Mouse (Mus musculus) cerebellum, postnatal 25 days (tissue): ENCODE results near the gene Ube3c.
"Not testable (repeated sequence)": the region's sequence is repeated elsewhere in the genome, so short reads cannot be mapped to it uniquely, and the experiment has no call there.

Experiments
- DNase-seq, 2 experiments: peaks; one replicate each; pipeline ENCODE4 v3.0.0; 2021; ENCODE audit warnings: mixed read lengths in 2 of 2

The Ube3c gene

DNA sequence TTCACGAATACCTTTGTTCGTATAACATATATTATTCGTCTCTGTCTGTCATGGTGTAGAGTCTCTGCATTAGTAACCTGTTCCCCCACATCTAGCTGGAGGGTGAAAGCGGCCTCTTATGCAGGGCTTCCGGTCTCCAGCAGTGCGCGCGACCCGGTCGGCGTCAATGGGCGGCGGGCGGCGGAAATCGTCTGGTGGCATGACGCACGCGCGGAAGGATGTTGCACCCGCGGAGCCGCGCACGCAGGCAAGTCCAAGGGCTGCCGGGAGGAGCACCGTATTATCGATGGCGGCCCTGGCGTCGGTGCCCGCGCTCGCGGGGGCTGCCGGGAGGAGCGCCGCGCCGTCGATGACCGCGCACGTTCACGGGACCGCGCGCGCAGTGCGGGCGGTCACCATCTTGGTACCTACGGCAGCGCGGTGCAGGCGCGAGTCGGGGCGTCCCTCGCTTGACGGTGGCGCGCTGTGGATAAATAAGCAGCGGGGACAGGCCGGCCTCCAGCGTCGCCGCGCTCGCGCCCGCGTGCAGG is at the start of gene Ube3c:
TSS of gene Ube3c (plus strand) at position 395 of the 530 bp plus-strand sequence.
- peak; percentile 99 for DNase-seq

DNA sequence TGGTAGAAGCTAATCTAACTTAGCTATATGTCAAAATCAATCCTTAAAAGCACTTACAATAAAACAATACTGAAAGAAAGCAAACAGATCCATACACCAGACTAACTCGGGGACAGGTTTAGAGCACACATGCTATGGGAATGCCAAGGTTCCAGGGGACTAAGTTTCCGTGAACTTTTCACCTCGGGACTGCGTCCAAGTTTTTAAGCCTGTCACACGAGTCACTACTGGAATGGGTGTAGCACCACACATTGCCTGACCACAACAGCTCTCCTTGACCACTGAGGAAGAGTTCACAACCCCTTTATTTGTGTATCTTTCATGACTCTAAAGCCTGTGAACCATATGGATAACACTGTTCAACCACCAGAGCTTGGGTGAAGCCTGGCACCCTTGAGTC is 8.9 kb upstream of the Ube3c start:
- DNase-seq: no peak

DNA sequence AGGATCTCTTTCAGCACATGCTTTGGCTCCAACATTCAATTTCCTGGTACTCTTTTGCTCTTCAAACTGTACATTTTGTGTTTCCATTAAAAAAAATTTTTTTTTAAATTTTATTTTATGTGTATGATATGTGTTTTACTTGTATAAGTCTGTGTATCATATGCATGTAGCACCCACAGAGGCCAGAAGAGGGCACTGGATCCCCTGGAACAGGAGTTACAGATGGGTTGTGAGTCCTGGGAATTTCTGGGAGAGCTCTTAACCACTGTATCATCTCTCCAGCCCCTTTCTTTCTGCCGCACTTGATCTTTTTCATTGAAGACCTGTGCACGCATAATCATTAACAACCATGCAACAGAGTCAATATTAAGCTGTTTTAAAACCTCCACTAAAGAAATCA is 8.4 kb upstream of the Ube3c start:
- no peak for DNase-seq

DNA sequence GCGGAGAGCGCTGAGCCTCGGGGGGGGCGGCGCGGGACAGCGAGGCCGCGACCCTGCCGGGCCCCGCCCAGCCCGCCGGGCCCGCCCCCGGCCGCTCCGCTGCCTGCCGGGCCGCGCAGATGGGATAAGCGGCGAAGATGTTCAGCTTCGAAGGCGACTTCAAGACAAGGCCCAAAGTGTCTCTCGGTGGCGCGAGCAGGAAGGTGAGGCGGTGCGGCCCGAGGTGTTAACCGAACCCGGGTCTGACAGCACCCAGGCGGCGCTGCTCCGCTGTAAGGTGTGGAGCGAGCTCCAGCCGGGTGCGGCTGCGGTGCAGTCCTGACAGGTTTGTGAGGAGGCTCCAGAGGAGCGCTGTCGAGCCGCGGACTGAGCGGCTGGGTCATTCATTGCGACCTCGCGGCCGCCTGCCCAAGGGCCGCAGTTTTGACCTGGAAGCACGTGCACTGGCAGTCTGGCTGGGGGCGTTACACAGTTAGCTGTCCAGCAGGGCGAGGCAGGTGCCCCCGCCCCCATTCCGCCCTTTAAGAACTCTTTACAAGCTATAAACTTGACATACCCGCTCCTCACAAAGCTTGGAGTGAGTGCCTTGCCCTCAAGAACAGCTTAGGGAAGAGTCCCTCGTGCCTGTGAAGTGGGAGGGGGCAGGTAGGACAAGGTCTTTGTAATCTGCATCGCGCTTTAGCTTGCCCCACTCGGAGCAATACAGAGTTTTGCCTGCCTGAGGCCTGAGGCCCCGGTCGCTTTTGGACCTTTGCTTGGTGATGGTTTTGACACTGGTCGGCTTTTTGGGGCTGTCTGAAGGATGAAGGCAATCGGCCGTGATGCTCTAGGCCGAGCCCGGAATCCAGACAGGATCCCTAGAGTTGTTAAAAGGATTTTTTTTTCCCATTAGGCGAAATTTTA is 587 bp downstream of the Ube3c start:
- no peak for DNase-seq

DNA sequence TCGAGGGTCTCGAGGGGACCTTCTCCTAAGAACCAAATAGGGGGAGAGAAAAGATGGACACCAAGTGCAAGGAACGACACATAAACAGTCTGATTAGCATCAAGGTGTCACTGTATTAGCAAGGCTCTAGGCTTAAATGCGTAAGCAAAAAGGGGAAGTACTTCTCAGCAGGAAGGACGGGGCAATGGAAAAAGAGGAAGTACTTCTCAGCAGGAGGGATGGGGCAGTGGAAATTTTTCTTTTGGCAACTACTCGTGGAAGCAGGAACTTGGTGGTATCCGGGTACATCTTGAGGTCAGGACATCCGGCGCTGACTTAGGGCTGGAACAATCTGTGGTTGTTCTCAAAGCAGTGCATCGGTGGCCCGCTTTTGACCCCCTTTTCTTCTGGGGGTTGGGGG is 5.2 kb downstream of the Ube3c start:
- DNase-seq: not testable (repeated sequence)

DNA sequence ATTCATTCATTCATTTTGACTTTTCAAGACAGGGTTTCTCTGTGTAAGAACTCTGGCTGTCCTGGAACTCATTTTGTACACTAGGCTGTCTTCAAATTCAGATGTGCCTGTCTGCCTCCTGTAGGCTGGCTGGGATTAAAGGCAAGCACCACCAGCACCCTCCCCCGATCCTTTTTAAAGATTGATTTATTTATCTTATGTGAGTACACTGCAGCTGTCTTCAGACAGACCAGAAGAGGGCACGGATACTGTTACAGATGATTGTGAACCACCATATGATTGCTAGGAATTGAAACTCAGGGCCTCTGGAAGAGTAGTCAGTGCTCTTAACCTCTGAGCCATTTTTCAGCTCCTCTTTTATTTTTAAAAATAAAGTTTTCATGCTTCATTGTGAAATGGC is 6.0 kb downstream of the Ube3c start:
- DNase-seq: no peak

DNA sequence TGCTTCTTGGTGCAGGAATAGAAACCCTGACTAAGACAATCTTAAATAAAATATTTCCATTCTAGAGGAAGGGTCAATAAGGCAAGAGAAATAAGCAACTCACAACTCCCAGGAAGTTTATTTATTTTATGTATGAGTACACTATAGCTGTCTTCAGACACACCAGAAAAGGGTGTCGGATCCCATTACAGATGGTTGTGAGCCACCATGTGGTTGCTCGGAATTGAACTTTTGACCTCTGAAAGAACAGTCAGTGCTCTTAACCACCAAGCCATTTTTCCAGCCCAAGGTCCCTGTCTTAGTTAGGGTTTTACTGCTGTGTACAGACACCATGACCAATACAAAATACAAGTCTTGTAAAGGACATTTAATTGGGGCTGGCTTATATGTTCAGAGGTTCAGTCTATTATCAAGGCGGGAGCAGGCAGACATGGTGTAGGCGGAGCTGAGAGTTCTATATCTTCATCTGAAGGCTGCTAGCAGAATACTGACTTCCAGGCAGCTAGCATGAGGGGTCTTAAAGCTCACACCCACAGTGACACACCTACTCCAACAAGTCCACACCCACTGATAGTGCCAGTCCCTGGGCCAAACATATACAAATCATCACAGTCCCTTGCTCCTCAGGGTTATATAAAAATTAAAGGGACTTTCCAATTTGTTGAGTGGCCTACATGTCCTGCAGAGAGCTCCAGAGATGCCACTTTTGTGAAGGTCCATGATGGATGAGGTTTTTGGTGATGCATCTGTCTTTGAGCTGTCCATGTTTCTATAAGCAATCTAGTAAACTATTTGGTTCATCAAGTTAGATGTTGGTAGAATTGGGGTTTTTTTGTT is 9.0 kb downstream of the Ube3c start:
- no peak for DNase-seq

DNA sequence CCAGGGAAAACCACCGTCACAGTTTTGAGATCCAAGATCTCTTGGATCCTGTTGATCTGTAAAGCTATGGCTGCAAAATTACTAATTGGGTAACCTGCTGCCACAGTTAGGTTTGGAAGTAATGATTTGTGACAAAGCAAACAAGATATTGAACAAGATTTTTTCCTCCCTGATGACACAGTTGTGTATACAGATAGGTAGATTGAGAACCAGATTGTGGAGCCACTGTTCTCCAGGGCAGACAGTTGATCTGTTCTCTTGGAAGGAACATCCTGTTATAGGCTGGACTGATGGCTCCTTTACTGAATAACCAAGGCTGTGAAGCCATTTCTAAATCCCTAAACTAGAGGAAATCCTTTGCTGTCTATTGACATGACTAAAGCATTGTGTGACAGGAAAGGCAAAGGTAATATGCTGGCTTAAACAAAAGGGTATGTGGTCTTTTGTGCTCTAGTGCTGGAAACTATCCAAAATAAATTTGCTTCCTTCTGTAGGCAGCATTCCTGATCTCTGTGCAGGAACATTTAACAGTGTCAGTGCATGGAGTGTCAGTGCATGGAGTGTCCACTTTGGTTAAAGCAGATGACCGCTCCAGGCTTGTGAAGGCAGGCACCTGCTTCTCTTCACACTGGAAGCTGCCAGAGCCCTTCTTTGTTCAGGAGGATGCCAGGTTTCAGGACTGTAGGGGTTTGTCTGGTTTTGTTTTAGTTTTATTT is 15.0 kb downstream of the Ube3c start:
- peak; percentile 16 to 27 for DNase-seq

DNA sequence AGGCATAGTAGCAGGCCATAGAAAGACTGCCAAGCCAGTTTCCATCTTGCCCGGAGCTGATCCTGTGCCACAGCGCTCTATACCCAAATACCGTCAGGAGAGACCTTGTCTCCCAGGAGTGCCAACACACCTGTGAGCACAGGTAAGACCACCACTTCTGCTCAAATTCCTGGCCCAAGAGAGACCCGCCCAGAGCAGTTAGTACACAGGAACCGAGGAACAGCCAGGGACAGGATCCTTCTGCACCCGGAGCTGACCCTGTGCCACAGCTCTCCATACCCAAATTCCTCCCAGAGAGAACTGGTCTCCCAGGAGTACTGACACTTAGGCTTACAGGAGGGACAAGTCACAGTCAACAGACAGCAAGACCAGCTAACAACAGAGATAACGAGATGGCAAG is 23.1 kb downstream of the Ube3c start:
- DNase-seq: not testable (repeated sequence)

DNA sequence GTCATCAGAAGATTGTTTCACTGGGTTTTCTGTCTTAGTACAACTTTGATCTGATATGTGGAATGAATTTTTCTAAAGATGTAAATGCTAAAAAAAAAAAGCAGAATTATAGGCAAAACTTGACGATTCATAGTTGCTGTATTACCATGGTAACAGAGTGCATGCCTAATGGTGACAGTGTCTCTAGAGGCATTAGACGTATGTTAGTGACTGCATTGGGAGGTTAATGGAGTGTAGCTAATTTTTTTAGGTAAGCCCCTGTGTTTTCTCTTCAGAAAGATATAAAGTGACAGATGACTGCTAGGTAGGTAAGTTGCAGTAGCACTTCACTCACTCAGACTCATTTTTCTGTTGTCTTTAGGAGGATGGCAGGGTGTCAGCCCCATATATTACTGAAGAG is 37.5 kb downstream of the Ube3c start:
- DNase-seq: no peak

DNA sequence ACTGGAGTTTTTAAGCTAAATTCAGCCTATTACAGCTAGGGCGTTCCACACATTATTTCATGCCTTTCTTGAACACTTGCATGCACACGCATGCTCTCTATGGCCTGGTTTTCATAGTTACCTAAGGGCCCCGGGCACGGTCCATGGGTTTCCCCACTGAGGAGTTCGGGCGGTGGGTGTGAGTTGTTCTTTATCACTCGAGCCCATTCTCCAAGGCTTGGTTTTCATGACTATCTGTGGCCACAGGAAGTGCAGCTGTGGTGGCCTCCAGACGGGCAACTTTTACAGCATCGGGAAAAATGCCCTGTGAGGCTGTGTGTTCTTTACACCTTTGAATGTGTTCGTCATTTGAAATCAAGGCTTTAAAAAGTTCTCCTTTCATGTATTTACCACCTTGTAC is 56.6 kb downstream of the Ube3c start:
- DNase-seq: no peak

DNA sequence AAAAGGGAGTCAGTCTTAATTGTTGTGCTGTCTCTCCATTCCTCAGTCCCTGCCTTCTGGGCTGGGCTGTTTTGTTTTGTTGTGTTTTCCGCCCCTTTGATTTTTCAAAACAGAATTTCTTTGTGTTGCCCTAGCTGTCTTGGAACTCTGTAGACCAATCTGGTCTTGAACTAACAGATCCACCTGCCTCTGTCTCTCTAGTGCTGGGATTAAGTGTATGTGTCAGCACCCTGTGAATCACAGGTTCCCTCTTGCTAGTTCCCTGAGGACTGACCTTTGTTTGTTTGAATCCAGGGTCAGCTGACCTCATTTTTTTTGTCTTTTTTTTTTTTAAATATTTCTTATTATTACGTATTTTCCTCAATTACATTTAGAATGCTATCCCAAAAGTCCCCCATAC is 60.9 kb downstream of the Ube3c start:
- no peak for DNase-seq

DNA sequence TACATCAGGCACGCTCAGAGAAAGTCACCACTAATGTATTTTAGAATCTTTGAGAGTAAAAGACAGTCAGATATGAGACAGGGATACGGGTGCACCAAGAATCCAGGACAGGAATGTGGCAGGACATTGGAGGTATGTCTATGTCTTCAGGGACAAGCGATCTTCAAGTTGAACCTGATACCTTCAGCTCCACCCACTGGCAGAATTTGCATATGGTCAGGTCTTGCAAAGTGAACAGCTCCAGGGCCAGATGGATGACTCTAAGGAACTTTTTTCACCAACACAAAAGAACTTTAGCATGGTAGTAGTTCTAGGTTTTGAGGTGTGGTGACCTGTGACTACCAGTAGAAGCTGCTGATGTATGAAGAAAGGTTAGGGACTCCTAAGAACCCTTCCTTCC is 62.7 kb downstream of the Ube3c start:
- no peak for DNase-seq

DNA sequence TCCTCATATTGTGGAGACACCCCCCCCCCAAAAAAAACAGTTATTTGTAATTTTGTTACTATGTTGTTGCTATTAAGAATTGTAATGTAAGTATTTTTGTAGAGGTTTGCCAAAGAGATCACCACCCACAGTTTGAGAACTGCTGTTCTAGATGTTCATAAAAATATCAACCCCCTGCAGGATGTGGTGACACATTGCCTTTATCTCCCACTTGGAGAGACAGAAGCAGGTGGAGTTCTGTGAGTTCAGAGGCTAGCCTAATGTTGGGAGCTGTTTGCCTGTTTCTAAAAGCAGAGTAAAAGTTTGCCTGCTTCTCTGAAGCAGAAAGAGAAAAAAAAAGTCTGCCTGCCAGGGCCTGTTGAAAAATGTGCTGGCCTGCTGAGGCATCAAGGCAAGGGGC is 67.3 kb downstream of the Ube3c start:
- DNase-seq: no peak

DNA sequence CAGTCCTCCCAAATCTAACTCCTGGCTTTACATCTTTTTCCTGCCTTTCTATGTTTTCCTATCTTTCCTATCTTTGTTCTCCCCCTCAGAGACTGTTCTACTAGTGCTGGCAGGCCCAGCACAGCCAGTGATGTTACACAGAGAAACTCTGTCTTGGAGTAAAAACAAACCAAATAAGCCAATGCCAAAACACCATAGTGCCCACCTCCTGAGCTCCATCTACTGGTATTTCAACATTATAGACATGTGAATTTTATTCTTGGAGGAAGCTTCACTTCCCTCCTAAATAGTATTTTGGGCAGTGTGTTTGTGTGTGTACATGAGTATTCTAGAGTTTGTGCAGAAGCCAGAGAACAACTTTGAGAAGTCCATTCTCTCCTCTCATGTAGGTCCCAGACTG is 67.8 kb downstream of the Ube3c start:
- DNase-seq: no peak

DNA sequence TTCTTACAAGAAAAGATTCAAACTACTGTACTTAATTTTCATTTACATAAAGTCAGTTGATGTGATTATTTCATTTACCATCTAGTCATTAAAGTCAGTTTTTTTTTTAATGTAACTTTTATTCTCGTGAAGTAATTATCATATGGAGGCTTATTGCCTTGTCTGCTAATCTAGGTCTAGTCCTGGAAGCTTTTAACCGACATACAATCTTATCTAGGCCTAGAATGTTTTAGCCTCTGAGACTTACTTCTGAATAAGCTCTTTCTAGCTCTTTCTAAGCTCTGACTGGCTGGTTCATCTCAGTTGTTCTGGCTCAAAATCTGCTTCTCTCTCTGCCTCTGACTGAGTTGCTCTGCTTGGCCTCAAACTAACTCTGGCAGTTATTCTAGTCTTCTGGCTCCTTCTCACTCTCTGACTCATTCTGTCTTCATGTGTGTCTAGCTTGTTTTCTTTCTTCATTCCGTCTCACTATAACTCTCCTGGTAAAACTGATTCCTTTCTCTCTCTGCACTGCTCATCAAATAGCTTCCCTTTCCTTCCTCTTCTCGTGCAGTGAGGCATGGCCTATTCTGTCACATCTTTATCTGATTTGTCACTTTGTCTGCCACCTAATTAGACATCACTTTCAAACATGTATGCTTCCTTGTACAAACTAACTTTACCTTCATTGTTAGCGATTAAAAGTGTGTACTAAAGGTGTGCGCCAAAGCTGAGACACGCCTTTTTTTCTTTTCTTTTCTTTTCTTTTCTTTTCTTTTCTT is 72.3 kb downstream of the Ube3c start:
- no peak for DNase-seq

DNA sequence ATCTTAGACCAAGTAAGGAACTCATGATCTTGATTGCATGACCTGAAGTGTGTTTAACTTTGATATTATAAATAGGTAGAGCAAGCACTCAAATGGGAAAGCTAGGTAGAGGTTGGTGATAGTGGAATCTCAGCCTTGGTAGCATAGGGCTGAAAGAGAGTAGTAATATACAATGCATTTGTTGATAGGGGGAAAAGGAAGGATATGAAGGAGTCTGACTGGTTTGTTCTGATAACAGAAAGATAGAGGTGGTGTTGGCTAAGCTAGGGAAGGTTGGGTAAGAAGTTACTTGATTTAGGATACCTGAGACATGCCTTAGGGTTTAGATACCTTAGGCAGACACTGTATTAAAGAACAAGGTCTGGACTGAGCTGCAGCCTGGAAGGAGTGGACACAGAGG is 82.7 kb downstream of the Ube3c start:
- DNase-seq: no peak

DNA sequence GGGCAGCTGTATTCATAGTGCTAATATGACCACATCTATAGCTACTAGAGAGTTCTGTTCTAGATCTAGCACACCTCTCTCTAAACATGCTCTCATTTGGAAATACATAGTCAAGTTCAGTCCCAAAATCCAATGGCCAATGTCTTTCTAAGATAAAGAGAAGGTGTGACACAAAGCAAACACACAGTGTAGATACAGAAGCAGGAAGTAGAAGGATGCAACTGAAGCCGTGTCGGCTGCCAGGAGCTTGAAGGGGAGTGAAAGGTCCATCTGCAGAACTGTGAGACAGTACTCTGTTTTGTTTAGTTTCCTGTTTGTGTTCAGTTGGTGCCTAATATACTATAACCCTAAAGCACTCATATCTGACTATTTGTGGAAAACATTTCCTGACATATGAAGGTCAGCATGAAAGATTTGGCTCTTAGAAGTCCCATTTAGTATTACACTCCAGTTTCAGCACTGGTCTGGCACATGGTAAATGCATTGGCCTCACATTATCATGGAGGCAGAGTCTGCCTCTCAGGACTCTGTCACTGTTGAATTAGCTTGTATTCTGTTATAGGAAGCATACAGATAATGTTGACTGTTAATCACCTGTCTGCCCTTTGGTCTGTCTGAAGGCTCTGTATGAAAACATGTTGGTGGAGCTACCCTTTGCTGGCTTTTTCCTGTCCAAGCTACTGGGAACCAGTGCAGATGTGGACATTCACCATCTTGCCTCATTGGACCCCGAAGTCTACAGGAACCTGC is 88.7 kb downstream of the Ube3c start:
- DNase-seq: no peak

DNA sequence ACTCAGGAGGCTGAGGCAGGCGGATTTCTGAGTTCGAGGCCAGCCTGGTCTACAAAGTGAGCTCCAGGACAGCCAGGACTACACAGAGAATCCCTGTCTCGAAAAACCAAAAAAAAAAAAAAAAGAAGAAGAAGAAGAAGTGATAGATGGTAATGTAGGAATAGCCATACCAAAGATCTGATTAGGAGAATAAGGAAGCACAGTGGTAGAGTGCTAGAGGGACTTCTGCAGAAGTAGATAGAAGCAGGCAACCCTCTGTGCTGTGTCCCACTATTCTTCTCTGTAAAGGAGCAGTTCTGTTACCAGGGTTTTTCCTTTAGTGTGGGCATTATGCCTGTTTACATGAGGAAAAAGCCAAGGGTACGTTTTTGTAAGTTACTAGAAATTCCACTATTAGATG is 92.2 kb downstream of the Ube3c start:
- not testable (repeated sequence) for DNase-seq

DNA sequence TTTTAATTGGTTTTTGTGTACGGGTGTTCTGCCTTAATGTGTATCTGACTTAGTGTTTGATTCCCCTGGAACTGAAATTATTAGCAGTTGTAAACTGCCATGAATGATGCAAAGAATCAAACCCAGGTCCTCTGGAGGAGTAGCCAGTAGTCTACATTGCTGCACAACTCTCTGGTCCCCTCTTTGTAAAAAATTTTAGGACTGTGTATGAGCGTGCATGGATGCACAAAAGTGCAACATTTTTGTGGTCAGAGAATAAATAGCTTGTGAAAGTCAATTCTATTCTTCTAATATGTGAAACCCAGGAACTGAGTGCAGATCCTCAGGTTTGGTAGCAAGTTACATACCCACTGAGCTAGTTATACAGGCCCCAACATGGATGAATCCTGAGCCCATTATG is 96.3 kb downstream of the Ube3c start:
- DNase-seq: no peak

DNA sequence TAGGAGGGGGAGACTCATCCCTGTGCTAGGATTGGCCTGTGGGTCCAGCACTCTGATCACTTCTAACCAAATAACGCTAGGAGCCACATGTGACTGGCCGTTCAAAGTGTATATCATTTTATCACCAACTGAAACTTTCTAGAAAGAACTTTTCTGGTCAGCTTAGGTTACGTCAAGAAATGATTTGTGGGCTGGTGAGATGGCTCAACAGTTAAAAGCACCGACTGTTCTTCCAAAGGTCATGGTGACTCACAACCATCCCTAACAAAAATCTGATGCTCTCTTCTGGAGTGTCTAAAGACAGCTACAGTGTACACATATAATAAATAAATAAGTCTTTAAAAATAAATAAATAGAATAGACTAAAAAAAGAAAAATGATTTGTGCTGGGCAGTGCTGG is 103.5 kb downstream of the Ube3c start:
- DNase-seq: no peak

DNA sequence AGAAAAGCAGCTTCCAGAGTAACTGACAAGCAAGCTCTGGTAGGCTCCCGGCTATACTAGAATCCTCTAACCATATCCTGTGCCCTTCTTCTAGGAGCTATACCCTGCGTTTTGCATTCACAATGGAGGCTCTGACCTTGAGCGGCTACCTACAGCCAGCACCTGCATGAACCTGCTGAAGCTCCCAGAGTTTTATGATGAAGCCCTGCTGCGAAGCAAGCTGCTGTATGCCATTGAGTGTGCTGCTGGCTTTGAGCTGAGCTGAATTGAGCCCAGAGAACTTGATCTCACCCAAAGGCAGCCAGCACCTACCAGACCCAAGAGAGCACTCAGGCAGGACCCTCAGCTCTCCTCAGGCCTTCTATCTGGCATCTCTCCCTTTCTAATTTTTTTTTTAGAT is 105.3 kb downstream of the Ube3c start:
- DNase-seq: no peak
